Mouse (Mus musculus): Measurements from ENCODE around the gene Cbx4. TPM values are rescaled to one million over a fixed set of nuclear protein-coding genes. Genes with fewer than 3 reads are reported as not detected.

Gene Cbx4
- polyA plus RNA-seq, 1 experiment from 2014 or later, result 9.7 TPM

GRCm38 (mm10) chr11:119033874-119034558 lies 52.0 kb downstream of the Cbx4 start:
- Histone ChIP-seq H3K4me1 (ENCODE audit: insufficient read depth, low read depth, low read length) (0 out of 2 replicates have a peak, but pooled peaks cover 6% of the 10 kb centered on the region), H3K9me3 (ENCODE audit: low read length) (no peaks in the 10 kb centered on the region), H3K9ac (replicated peaks; ENCODE audit: low read depth) (no peak overlapping the region), H3K27ac (ENCODE audit: low read length) (no peak overlapping the region), H3K4me2 (replicated peaks; ENCODE audit: low read depth, low read length) (peak overlapping the region; percentile 25), H3K4me3 (ENCODE audit: low read depth, low read length) (0 out of 2 replicates have a peak overlapping the region, but pooled peaks have one; percentile 1), H3K36me3 (ENCODE audit: insufficient read depth, low read length) (no peaks in the 10 kb centered on the region; the same call in 1 of the 2 replicates), H3K27me3 (replicated peaks; ENCODE audit: insufficient read depth, low read length) (peaks cover 28% of the 10 kb centered on the region)
- WGBS, result 1% methylated on average over 26 of the region's 26 CpGs
- TF ChIP-seq EP300 (IDR thresholded peaks at IDR 0.05) (no peak), CTCF (IDR thresholded peaks at IDR 0.05) (peak; percentile 93)
- DNase-seq (ENCODE audit: low spot score) (peak; percentile 90), ATAC-seq (peak; percentile 81)

Other genes with a start within 250 kb of the Cbx4 start
- 0.97 and 1.1 TPM in 2 replicates for gene Rbfox3, start 174.6 kb downstream of the Cbx4 start, polyA plus RNA-seq (2015; fragmentation: Nextera tagmentation; extraction: Ambion mirVana)
- gene Enpp7, start 98.0 kb downstream of the Cbx4 start, polyA plus RNA-seq (2015; fragmentation: Nextera tagmentation; extraction: Ambion mirVana), result not detected in 2 replicates
- gene Cbx2, start 63.3 kb downstream of the Cbx4 start, polyA plus RNA-seq (2015; fragmentation: Nextera tagmentation; extraction: Ambion mirVana), result 6.2 and 6.9 TPM in 2 replicates
- 9.4 and 9.8 TPM in 2 replicates for gene Cbx8, start 45.3 kb downstream of the Cbx4 start, polyA plus RNA-seq (2015; fragmentation: Nextera tagmentation; extraction: Ambion mirVana)
- 11.9 and 12.9 TPM in 2 replicates for gene Tbc1d16, start 142.3 kb upstream of the Cbx4 start, polyA plus RNA-seq (2015; fragmentation: Nextera tagmentation; extraction: Ambion mirVana)
- 6.1 and 6.3 TPM in 2 replicates for gene Ccdc40, start 142.4 kb upstream of the Cbx4 start, polyA plus RNA-seq (2015; fragmentation: Nextera tagmentation; extraction: Ambion mirVana)
- 39.1 and 45.1 TPM in 2 replicates for gene Gaa, start 181.7 kb upstream of the Cbx4 start, polyA plus RNA-seq (2015; fragmentation: Nextera tagmentation; extraction: Ambion mirVana)
- gene Eif4a3, start 213.9 kb upstream of the Cbx4 start, polyA plus RNA-seq (2015; fragmentation: Nextera tagmentation; extraction: Ambion mirVana), result 187 and 207 TPM in 2 replicates
- gene Card14, start 221.5 kb upstream of the Cbx4 start, polyA plus RNA-seq (2015; fragmentation: Nextera tagmentation; extraction: Ambion mirVana), result 0.06 TPM in 1 of 2 replicates, not detected in the other

Measured in lung, postnatal 0 days (tissue).